Mouse (Mus musculus): ENCODE measurements around the gene Dcaf5.

Gene Dcaf5

GRCm38 (mm10) chr12:80340936-80341335 is 95.5 kb downstream of the Dcaf5 start:
- no peak for DNase-seq (ENCODE audit: low read depth, low spot score)

- DNase-seq (ENCODE audit: low read depth, low spot score), result no peak
Observed at GRCm38 (mm10) chr12:80334162-80334561, 102.2 kb downstream of the Dcaf5 start.

- no peak for DNase-seq (ENCODE audit: low read depth, low spot score)
Observed at GRCm38 (mm10) chr12:80331634-80332033, 104.8 kb downstream of the Dcaf5 start.

- DNase-seq (ENCODE audit: low read depth, low spot score), result no peak
Observed at GRCm38 (mm10) chr12:80330819-80331218, 105.6 kb downstream of the Dcaf5 start.

- DNase-seq (ENCODE audit: low read depth, low spot score), result no peak
Observed at GRCm38 (mm10) chr12:80329641-80330040, 106.8 kb downstream of the Dcaf5 start.

GRCm38 (mm10) chr12:80326047-80326446 is 110.4 kb downstream of the Dcaf5 start:
- DNase-seq (ENCODE audit: low read depth, low spot score), result no peak

- no peak for DNase-seq (ENCODE audit: low read depth, low spot score)
Observed at GRCm38 (mm10) chr12:80324785-80325131, 111.6 kb downstream of the Dcaf5 start.

GRCm38 (mm10) chr12:80324051-80324784 is 112.2 kb downstream of the Dcaf5 start:
- DNase-seq (ENCODE audit: low read depth, low spot score), result no peak

GRCm38 (mm10) chr12:80323371-80324050 is 112.9 kb downstream of the Dcaf5 start:
- no peak for DNase-seq (ENCODE audit: low read depth, low spot score)

- no peak for DNase-seq (ENCODE audit: low read depth, low spot score)
Observed at GRCm38 (mm10) chr12:80322494-80322893, 113.9 kb downstream of the Dcaf5 start.

GRCm38 (mm10) chr12:80319062-80319461 is 117.3 kb downstream of the Dcaf5 start:
- DNase-seq (ENCODE audit: low read depth, low spot score), result no peak

- no peak for DNase-seq (ENCODE audit: low read depth, low spot score)
Observed at GRCm38 (mm10) chr12:80315321-80315720, 121.1 kb downstream of the Dcaf5 start.

GRCm38 (mm10) chr12:80311959-80312669 is 124.3 kb downstream of the Dcaf5 start:
- DNase-seq (ENCODE audit: low read depth, low spot score), result no peak

- DNase-seq (ENCODE audit: low read depth, low spot score), result no peak
Observed at GRCm38 (mm10) chr12:80307556-80307955, 128.8 kb downstream of the Dcaf5 start.

- no peak for DNase-seq (ENCODE audit: low read depth, low spot score)
Observed at GRCm38 (mm10) chr12:80304518-80304917, 131.9 kb downstream of the Dcaf5 start.

GRCm38 (mm10) chr12:80300833-80301456 is 135.5 kb downstream of the Dcaf5 start:
- DNase-seq (ENCODE audit: low read depth, low spot score), result no peak

GRCm38 (mm10) chr12:80298714-80299113 is 137.7 kb downstream of the Dcaf5 start:
- DNase-seq (ENCODE audit: low read depth, low spot score), result no peak

- DNase-seq (ENCODE audit: low read depth, low spot score), result no peak
Observed at GRCm38 (mm10) chr12:80291895-80292435, 144.4 kb downstream of the Dcaf5 start.

- DNase-seq (ENCODE audit: low read depth, low spot score), result no peak
Observed at GRCm38 (mm10) chr12:80290964-80291363, 145.4 kb downstream of the Dcaf5 start.

GRCm38 (mm10) chr12:80290483-80290882 is 145.9 kb downstream of the Dcaf5 start:
- DNase-seq (ENCODE audit: low read depth, low spot score), result no peak

- no peak for DNase-seq (ENCODE audit: low read depth, low spot score)
Observed at GRCm38 (mm10) chr12:80289722-80290121, 146.7 kb downstream of the Dcaf5 start.

- no peak for DNase-seq (ENCODE audit: low read depth, low spot score)
Observed at GRCm38 (mm10) chr12:80285890-80286289, 150.5 kb downstream of the Dcaf5 start.
